Mouse (Mus musculus) small intestine, adult 2 months (tissue): ENCODE results near the gene Rhbdf2. TPM values are rescaled to one million over a fixed set of nuclear protein-coding genes. Genes with fewer than 3 reads are reported as not detected.

Experiments
- H3K27ac ChIP-seq: fragments of 200-500 bp; 2 replicates; pipeline ENCODE4 v1.5.1; 2012; ENCODE audit warnings: low read depth, low read length, control low read depth, inconsistent platforms; ENCODE audit not compliant: insufficient read depth
- H3K27me3 ChIP-seq: fragments of 200-500 bp; 2 replicates; pipeline ENCODE4 v1.6.1; 2012; ENCODE audit warnings: mild to moderate bottlenecking, moderate library complexity, low read length, inconsistent platforms; ENCODE audit not compliant: control insufficient read depth, insufficient read depth
- H3K36me3 ChIP-seq: fragments of 200-500 bp; 2 replicates; pipeline ENCODE4 v1.6.1; 2012; ENCODE audit warnings: mild to moderate bottlenecking, low read length, control low read depth, inconsistent platforms; ENCODE audit not compliant: control insufficient read depth, insufficient read depth
- H3K4me1 ChIP-seq: fragments of 200-500 bp; 2 replicates; pipeline ENCODE4 v1.6.1; 2012; ENCODE audit warnings: low read length, inconsistent platforms, mixed read lengths; ENCODE audit not compliant: control insufficient read depth, insufficient read depth, insufficient read length
- H3K4me3 ChIP-seq: fragments of 200-500 bp; 2 replicates; pipeline ENCODE4 v1.5.1; 2012; ENCODE audit warnings: low read depth, mild to moderate bottlenecking, control low read depth, inconsistent platforms, low read length, moderate library complexity
- CTCF ChIP-seq: fragments of 200-500 bp; IDR thresholded peaks from 2 replicates; pipeline ENCODE4 v1.5.1; 2012; ENCODE audit warnings: low read depth, mild to moderate bottlenecking, control low read depth, inconsistent platforms, low read length, moderate library complexity, mixed read lengths; ENCODE audit not compliant: insufficient replicate concordance, insufficient read length; ENCODE audit errors: extremely low read depth
- POLR2A ChIP-seq: fragments of 200-500 bp; IDR thresholded peaks from 2 replicates; pipeline ENCODE4 v1.6.1; 2012; ENCODE audit warnings: low read depth, mild to moderate bottlenecking, control low read depth, inconsistent platforms, low read length, moderate library complexity
- WGBS: fragments of 180-500 bp; shearing (Covaris S2); methylation state at CpG from one replicate; pipeline ENCODE4 v1.1.7; 2018; 5-methylcytosine and 5-hydroxymethylcytosine counted together
- polyA plus RNA-seq: library from polyadenylated mRNA; depleted of rRNA; stranded (reverse); fragments of >200 nt; gene quantifications from 2 replicates; pipeline ENCODE4 v1.2.3, GENCODE M21; 2012

The Rhbdf2 gene
- polyA plus RNA-seq, 1 experiment: 40.8 TPM

DNA sequence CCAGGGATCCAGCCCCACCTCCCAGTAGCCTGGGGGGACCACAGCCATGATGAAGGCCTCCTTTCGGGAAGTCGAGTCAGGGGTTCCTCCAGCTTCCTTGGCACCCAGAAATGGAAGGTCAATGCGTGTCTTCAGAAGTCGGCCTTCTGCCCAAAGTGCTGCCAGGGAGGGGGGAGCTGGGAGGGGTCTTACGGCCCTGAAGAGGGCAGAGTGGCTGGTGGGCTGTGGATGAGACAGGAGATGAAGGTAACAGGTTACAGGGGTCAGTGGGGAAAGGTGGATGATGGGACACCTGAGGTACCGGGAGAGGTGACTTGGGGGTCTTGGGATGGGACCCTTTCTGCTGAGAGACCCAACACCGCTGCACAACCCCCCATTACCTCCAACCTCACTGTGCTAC lies 20.0 kb upstream of the Rhbdf2 start:
- WGBS: 88% methylated on average over 7 of the region's 7 CpGs
- peak overlapping the region; percentile 66; the same call in 1 of the 2 replicates for H3K27ac ChIP-seq
- no peak overlapping the region for H3K4me3 ChIP-seq
- TF ChIP-seq POLR2A (no peak), CTCF (no peak)
- peaks cover 3% of the 10 kb centered on the region; the same call in 1 of the 2 replicates for H3K4me1 ChIP-seq
- H3K27me3 ChIP-seq: no peaks in the 10 kb centered on the region
- H3K36me3 ChIP-seq: no peaks in the 10 kb centered on the region

DNA sequence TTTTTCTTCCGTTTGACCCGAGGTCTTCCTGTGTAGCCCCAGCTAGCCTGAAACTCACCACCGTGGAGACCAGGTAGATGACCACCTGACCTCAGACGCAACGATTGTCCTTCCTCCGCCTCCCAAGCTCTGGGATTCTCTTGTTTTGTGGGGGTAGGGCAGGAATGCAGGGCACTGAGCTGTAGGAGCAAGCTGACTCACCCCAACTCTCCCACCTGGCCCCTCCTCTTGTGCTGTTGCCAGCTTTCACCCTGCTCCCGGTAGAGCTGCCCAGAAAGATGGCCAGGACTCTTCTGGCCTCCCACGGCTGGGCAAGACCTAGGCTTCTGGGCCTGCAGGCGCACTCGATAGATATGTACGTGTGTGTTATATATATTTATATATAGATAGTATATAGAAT lies 19.3 kb upstream of the Rhbdf2 start:
- no peak for TF ChIP-seq CTCF
- TF ChIP-seq POLR2A: no peak
- no peaks in the 10 kb centered on the region for H3K27me3 ChIP-seq
- H3K4me1 ChIP-seq: peaks cover 3% of the 10 kb centered on the region; the same call in 1 of the 2 replicates
- no peak overlapping the region for H3K4me3 ChIP-seq
- no peaks in the 10 kb centered on the region for H3K36me3 ChIP-seq
- no peak overlapping the region for H3K27ac ChIP-seq
- WGBS: 77% methylated on average over 11 of the region's 11 CpGs

- Histone ChIP-seq H3K4me3 (no peak overlapping the region), H3K27me3 (no peaks in the 10 kb centered on the region), H3K27ac (no peak overlapping the region), H3K36me3 (no peaks in the 10 kb centered on the region), H3K4me1 (peaks cover 3% of the 10 kb centered on the region; the same call in 1 of the 2 replicates)
- WGBS: 81% methylated on average over 8 of the region's 8 CpGs
- TF ChIP-seq CTCF: no peak
- no peak for TF ChIP-seq POLR2A
Observed at GRCm38 (mm10) chr11:116645446-116646110, 18.8 kb upstream of the Rhbdf2 start.

GRCm38 (mm10) chr11:116644225-116645112 lies 17.6 kb upstream of the Rhbdf2 start:
- WGBS: 79% methylated on average over 21 of the region's 21 CpGs
- TF ChIP-seq CTCF (no peak), POLR2A (no peak)
- Histone ChIP-seq H3K27ac (peak overlapping the region; percentile 36; the same call in 1 of the 2 replicates), H3K36me3 (no peaks in the 10 kb centered on the region), H3K27me3 (no peaks in the 10 kb centered on the region), H3K4me1 (peaks cover 3% of the 10 kb centered on the region; the same call in 1 of the 2 replicates), H3K4me3 (no peak overlapping the region)

DNA sequence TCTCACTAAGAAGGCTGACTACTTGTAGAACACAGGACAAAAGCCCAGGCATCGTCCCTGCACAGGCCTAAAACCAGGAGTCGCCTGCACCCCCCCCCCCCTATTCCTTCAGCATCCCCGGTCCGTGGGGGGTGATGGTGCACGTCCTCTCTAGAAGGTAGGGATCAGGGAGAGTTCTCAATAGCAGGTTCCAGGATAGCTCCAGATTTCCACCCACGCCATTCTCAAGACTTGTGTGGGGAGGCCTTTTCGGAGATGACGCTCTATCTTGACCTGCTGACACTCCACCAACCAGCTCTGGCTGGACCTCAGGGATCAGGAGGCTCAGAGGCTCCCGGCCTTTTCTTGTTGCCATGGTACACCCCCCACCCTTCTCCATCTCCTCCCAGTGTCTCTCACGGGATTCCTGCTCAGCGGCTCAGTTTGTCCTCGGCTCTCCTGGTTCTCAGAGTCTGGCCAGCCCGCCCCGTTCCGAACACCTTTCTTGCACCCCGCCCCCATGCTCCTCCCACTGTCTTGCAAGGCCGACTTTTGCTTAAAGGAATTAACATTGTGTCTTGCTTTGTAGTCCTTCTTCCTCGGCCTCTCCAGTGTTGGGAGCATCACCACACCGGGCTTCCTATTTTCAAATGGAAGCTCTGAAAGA lies 16.9 kb upstream of the Rhbdf2 start:
- H3K4me1 ChIP-seq: peaks cover 3% of the 10 kb centered on the region; the same call in 1 of the 2 replicates
- TF ChIP-seq POLR2A (no peak), CTCF (no peak)
- no peak overlapping the region for H3K4me3 ChIP-seq
- no peaks in the 10 kb centered on the region for H3K36me3 ChIP-seq
- 37% methylated on average over 19 of the region's 19 CpGs for WGBS
- no peaks in the 10 kb centered on the region for H3K27me3 ChIP-seq
- no peak overlapping the region; the same call in 1 of the 2 replicates for H3K27ac ChIP-seq

DNA sequence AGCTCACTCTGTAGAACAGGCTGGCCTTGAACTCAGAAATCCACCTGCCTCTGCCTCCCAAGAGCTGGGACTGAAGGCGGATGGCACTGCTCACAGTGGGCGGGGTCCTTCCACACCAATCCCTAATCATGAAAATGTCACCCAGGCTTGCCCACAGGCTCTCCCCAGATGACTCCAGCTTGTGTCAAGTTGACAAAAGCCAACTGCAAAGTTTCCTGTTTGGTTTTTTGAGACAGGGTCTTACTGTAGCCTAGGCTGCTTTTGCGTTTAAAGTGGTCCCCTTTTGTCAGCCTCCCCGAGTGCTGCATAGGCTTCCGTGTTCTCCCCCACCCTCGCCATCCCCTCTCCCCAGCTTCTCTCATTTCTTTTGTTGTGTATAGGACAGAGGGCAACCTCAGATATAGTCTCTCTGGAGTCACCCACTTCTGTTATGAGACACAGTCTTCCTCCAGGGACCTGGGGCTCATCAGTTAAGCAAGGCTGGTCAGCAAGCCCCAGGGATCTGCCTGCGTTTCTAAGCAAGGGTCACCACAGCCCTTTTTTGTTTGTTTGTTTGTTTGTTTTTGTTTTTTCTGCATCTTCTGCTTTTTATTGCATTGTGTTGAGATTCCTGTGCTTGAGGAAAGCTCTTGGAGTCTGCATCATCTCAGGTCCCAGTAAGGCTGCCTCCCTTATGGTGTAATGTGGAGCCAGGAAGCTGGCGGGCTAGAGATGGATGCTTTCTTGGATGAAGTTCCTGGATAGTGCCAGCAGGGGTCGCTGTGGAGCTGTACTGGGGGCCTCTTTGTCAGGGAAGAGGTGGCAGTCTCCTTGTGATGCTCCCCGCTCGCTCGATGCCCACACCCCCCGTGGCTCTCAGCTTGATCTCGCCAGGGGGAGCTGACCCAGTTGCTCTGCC lies 16.1 kb upstream of the Rhbdf2 start:
- H3K4me1 ChIP-seq: no peaks in the 10 kb centered on the region
- no peaks in the 10 kb centered on the region for H3K36me3 ChIP-seq
- no peak overlapping the region for H3K4me3 ChIP-seq
- peak; percentile 94; the same call in 1 of the 2 replicates for TF ChIP-seq CTCF
- no peak for TF ChIP-seq POLR2A
- H3K27ac ChIP-seq: no peak overlapping the region
- no peaks in the 10 kb centered on the region for H3K27me3 ChIP-seq
- WGBS: 34% methylated on average over 14 of the region's 14 CpGs
